Mouse (Mus musculus) G1E (cell line): Measurements from ENCODE around the gene Pclo. TPM values are rescaled to one million over a fixed set of nuclear protein-coding genes. Genes with fewer than 3 reads are reported as not detected.

ENCODE experiments used
- ATAC-seq: 2 replicates; pipeline ENCODE4 v1.8.0; 2016; ENCODE audit warnings: mild to moderate bottlenecking; ENCODE audit not compliant: insufficient number of reproducible peaks, poor library complexity, low FRiP score, severe bottlenecking; ENCODE audit errors: extremely low read depth
- DNase-seq: peaks from one replicate; pipeline ENCODE4 v3.0.0; 2012; ENCODE audit warnings: low spot score
- H3K27me3 ChIP-seq: 2 replicates; pipeline ENCODE4 v1.6.1; 2012; ENCODE audit warnings: mild to moderate bottlenecking, low read length, inconsistent platforms; ENCODE audit not compliant: insufficient read depth
- H3K36me3 ChIP-seq: replicated peaks from 2 replicates; pipeline ENCODE3; 2012; ENCODE audit warnings: mild to moderate bottlenecking, inconsistent platforms
- H3K4me1 ChIP-seq: 2 replicates; pipeline ENCODE4 v1.6.1; 2012; ENCODE audit warnings: low read depth, low read length, inconsistent platforms, mixed read lengths; ENCODE audit not compliant: insufficient read depth
- H3K4me3 ChIP-seq: 2 replicates; pipeline ENCODE4 v1.5.1; 2012; ENCODE audit warnings: low read depth, mild to moderate bottlenecking, inconsistent platforms, low read length, moderate library complexity, mixed read lengths
- H3K9me3 ChIP-seq: replicated peaks from 2 replicates; pipeline ENCODE4 v1.6.1; 2012; ENCODE audit warnings: inconsistent platforms
- CTCF ChIP-seq: IDR thresholded peaks from 2 replicates; pipeline ENCODE4 v1.5.1; 2012; ENCODE audit warnings: low read depth, low read length, inconsistent platforms, mixed read lengths
- GATA1 ChIP-seq: IDR thresholded peaks from 2 replicates; pipeline ENCODE4 v1.6.1; 2012; ENCODE audit warnings: borderline replicate concordance, low read length, inconsistent platforms, mixed read lengths
- GATA2 ChIP-seq: IDR thresholded peaks from 2 replicates; pipeline ENCODE4 v1.6.1; 2012; ENCODE audit warnings: low read depth, low read length, inconsistent platforms, borderline replicate concordance
- POLR2AphosphoS5 ChIP-seq: IDR thresholded peaks from 2 replicates; pipeline ENCODE4 v1.6.1; 2012; ENCODE audit warnings: low read depth, low read length, inconsistent platforms; ENCODE audit not compliant: insufficient replicate concordance
- TAL1 ChIP-seq: conservative IDR thresholded peaks from 2 replicates; pipeline ENCODE4 v1.6.1; 2012; ENCODE audit warnings: low read depth, low read length, inconsistent platforms, mixed read lengths
- polyA plus RNA-seq: library from polyadenylated mRNA; stranded (reverse); fragments of >175 nt; gene quantifications from 2 replicates; pipeline ENCODE4 v1.2.3, GENCODE M21; 2012
- total RNA-seq, 2 experiments: library from RNA; stranded (forward) in 1 of 2; stranded (reverse) in 1 of 2; fragments of 200-1000 nt in 1 of 2; fragments of >200 nt in 1 of 2; fragmentation: Nextera tagmentation in 1 of 2; gene quantifications; 2 replicates each; pipeline ENCODE4 v1.2.3; 2014 to 2017

Gene Pclo
- total and polyA plus RNA-seq, 3 experiments = 0.11 TPM; not detected in 2

GRCm38 (mm10) chr5:14526038-14526437 lies 11.3 kb downstream of the Pclo start:
- Histone ChIP-seq H3K4me1 (no peaks in the 10 kb centered on the region), H3K27me3 (no peaks in the 10 kb centered on the region), H3K4me3 (no peak overlapping the region), H3K36me3 (no peaks in the 10 kb centered on the region), H3K9me3 (no peaks in the 10 kb centered on the region)
- ATAC-seq = no peak
- TF ChIP-seq GATA1 = no peak
- no peak for TF ChIP-seq TAL1
- no peak for TF ChIP-seq POLR2AphosphoS5
- no peak for TF ChIP-seq CTCF
- no peak for TF ChIP-seq GATA2
- no peak for DNase-seq

GRCm38 (mm10) chr5:14527796-14528195 lies 13.1 kb downstream of the Pclo start:
- Histone ChIP-seq H3K27me3 (no peaks in the 10 kb centered on the region), H3K9me3 (no peaks in the 10 kb centered on the region), H3K4me3 (no peak overlapping the region), H3K4me1 (no peaks in the 10 kb centered on the region), H3K36me3 (no peaks in the 10 kb centered on the region)
- DNase-seq (no peak), ATAC-seq (no peak)
- no peak for TF ChIP-seq GATA1
- TF ChIP-seq CTCF = no peak
- no peak for TF ChIP-seq POLR2AphosphoS5
- TF ChIP-seq GATA2 = no peak
- TF ChIP-seq TAL1 = no peak

GRCm38 (mm10) chr5:14531906-14532305 lies 17.2 kb downstream of the Pclo start:
- ATAC-seq = no peak
- H3K4me1 ChIP-seq = no peaks in the 10 kb centered on the region
- no peak for DNase-seq
- H3K27me3 ChIP-seq = no peaks in the 10 kb centered on the region
- no peaks in the 10 kb centered on the region for H3K36me3 ChIP-seq
- H3K4me3 ChIP-seq = no peak overlapping the region
- TF ChIP-seq CTCF (no peak), POLR2AphosphoS5 (no peak), GATA1 (no peak), TAL1 (no peak), GATA2 (no peak)
- H3K9me3 ChIP-seq = no peaks in the 10 kb centered on the region

GRCm38 (mm10) chr5:14539346-14539745 lies 24.6 kb downstream of the Pclo start:
- H3K9me3 ChIP-seq = no peaks in the 10 kb centered on the region
- no peak for DNase-seq
- no peak for ATAC-seq
- H3K4me3 ChIP-seq = no peak overlapping the region
- TF ChIP-seq GATA1 = no peak
- no peak for TF ChIP-seq POLR2AphosphoS5
- no peak for TF ChIP-seq CTCF
- no peak for TF ChIP-seq GATA2
- TF ChIP-seq TAL1 = no peak
- no peaks in the 10 kb centered on the region for H3K27me3 ChIP-seq
- H3K36me3 ChIP-seq = no peaks in the 10 kb centered on the region
- no peaks in the 10 kb centered on the region for H3K4me1 ChIP-seq

GRCm38 (mm10) chr5:14539961-14540627 lies 25.4 kb downstream of the Pclo start:
- no peak for ATAC-seq
- Histone ChIP-seq H3K36me3 (no peaks in the 10 kb centered on the region), H3K9me3 (no peaks in the 10 kb centered on the region), H3K27me3 (no peaks in the 10 kb centered on the region), H3K4me1 (no peaks in the 10 kb centered on the region), H3K4me3 (no peak overlapping the region)
- TF ChIP-seq POLR2AphosphoS5 (no peak), CTCF (no peak), TAL1 (no peak), GATA2 (no peak), GATA1 (no peak)
- DNase-seq = no peak

- Histone ChIP-seq H3K36me3 (no peaks in the 10 kb centered on the region), H3K27me3 (no peaks in the 10 kb centered on the region), H3K9me3 (no peaks in the 10 kb centered on the region; the same call in 1 of the 2 replicates), H3K4me3 (no peak overlapping the region; the same call in 1 of the 2 replicates), H3K4me1 (no peaks in the 10 kb centered on the region)
- TF ChIP-seq GATA2 (no peak), GATA1 (no peak), CTCF (no peak), TAL1 (no peak), POLR2AphosphoS5 (no peak)
- ATAC-seq (no peak), DNase-seq (no peak)
Measured at GRCm38 (mm10) chr5:14575626-14576025, 60.9 kb downstream of the Pclo start.

GRCm38 (mm10) chr5:14591479-14591878 lies 76.8 kb downstream of the Pclo start:
- ATAC-seq (no peak), DNase-seq (no peak)
- H3K9me3 ChIP-seq = no peaks in the 10 kb centered on the region
- H3K36me3 ChIP-seq = no peaks in the 10 kb centered on the region
- no peaks in the 10 kb centered on the region for H3K27me3 ChIP-seq
- TF ChIP-seq POLR2AphosphoS5 (no peak), TAL1 (no peak), GATA1 (no peak), GATA2 (no peak), CTCF (no peak)
- H3K4me1 ChIP-seq = no peaks in the 10 kb centered on the region
- no peak overlapping the region for H3K4me3 ChIP-seq
